ENCODE assay signal across 32 mouse cellular contexts in genomic region chr17:35601736-35602354, GRCm38 (mm10). TPM values are rescaled to one million over a fixed set of nuclear protein-coding genes. Genes with fewer than 3 reads are reported as not detected.
DNase-seq lines count a peak whose midpoint lies in the region; ATAC-seq and TF ChIP-seq lines count a peak whose summit lies in the region.
"Had no signal": no experiment of that assay in that cellular context is flagged by ENCODE, and none has a peak within 500 bp of the region (broad histone marks: within the 10 kb centered on the region; RNA-seq: fewer than 3 reads in every experiment).

No protein-coding gene starts in this region.

- no peaks in the 10 kb centered on the region for H3K36me3 ChIP-seq in kidney, postnatal 0 days (ENCODE audit: insufficient read depth, low read length)
- H3K36me3 ChIP-seq in ES-Bruce4 (ENCODE audit: control insufficient read depth, insufficient read depth, low read length, poor library complexity, severe bottlenecking), result no peaks in the 10 kb centered on the region
- H3K36me3 ChIP-seq in embryonic facial prominence, embryonic 15.5 days, result no peaks in the 10 kb centered on the region
- no peaks in the 10 kb centered on the region for H3K36me3 ChIP-seq in stomach, embryonic 14.5 days (ENCODE audit: control insufficient read depth, insufficient read depth, low read length)
- H3K36me3 ChIP-seq: hindbrain, embryonic 10.5 days; limb, embryonic 10.5 days; liver, embryonic 15.5 days; neural tube, embryonic 13.5 days had no signal

- no peak for ATAC-seq in kidney, postnatal 0 days (replicated peaks; ENCODE audit: low FRiP score, low read depth)
- peak; percentile 4; the same call in 1 of the 2 replicates for ATAC-seq in embryonic facial prominence, embryonic 15.5 days (ENCODE audit: insufficient number of reproducible peaks, low FRiP score, low TSS enrichment, low read depth)
- ATAC-seq in stomach, embryonic 14.5 days (ENCODE audit: insufficient number of reproducible peaks, insufficient read depth, low FRiP score, low read depth), result peak; percentile 91
- no peak for ATAC-seq in megakaryocyte-erythroid progenitor cell, adult 5-6 weeks (replicated peaks; ENCODE audit: low FRiP score, low TSS enrichment, poor library complexity, severe bottlenecking)
- ATAC-seq: forebrain, embryonic 14.5 days; hindbrain, postnatal 0 days; midbrain, embryonic 16.5 days had no signal

- no peak overlapping the region for H3K9ac ChIP-seq in kidney, postnatal 0 days (ENCODE audit: low read depth, low read length)
- H3K9ac ChIP-seq in ES-Bruce4 (ENCODE audit: low read depth, poor library complexity, severe bottlenecking), result no peak overlapping the region
- no peak overlapping the region for H3K9ac ChIP-seq in embryonic facial prominence, embryonic 15.5 days
- no peak overlapping the region for H3K9ac ChIP-seq in stomach, embryonic 14.5 days (replicated peaks; ENCODE audit: low read depth, low read length)
- H3K9ac ChIP-seq: liver, embryonic 15.5 days; neural tube, embryonic 13.5 days had no signal

- no peak for TF ChIP-seq CTCF in kidney, postnatal 0 days (IDR thresholded peaks at IDR 0.05; ENCODE audit: low read depth)
- no peak for TF ChIP-seq CTCF in ES-Bruce4 (IDR thresholded peaks at IDR 0.05; ENCODE audit: low read depth, low read length)

- no peak for TF ChIP-seq EP300 in ES-Bruce4 (IDR thresholded peaks at IDR 0.05; ENCODE audit: insufficient read depth, low read depth, low read length)

- no peak for TF ChIP-seq POLR2A in ES-Bruce4 (IDR thresholded peaks at IDR 0.05; ENCODE audit: insufficient read depth, low read length)

- intact Hi-C loops in heart, postnatal 36 days (cut with DNase I), result no loop called here

- 0 out of 2 replicates have a peak overlapping the region, but pooled peaks have one; percentile 24 for H3K4me2 ChIP-seq in kidney, postnatal 0 days (ENCODE audit: low read length)
- H3K4me2 ChIP-seq in embryonic facial prominence, embryonic 15.5 days (replicated peaks), result no peak overlapping the region; the same call in 1 of the 2 replicates
- H3K4me2 ChIP-seq in stomach, embryonic 14.5 days (replicated peaks; ENCODE audit: low read depth, low read length), result no peak overlapping the region
- H3K4me2 ChIP-seq: liver, embryonic 15.5 days; neural tube, embryonic 13.5 days had no signal

- H3K4me1 ChIP-seq in kidney, postnatal 0 days (replicated peaks; ENCODE audit: insufficient read depth, low read length), result no peaks in the 10 kb centered on the region
- peaks cover 5% of the 10 kb centered on the region for H3K4me1 ChIP-seq in ES-Bruce4 (ENCODE audit: control insufficient read depth, insufficient read depth, low read length)
- H3K4me1 ChIP-seq in embryonic facial prominence, embryonic 15.5 days, result 0 out of 2 replicates have a peak, but pooled peaks cover 3% of the 10 kb centered on the region
- H3K4me1 ChIP-seq in stomach, embryonic 14.5 days (ENCODE audit: control insufficient read depth, insufficient read depth, low read length), result no peaks in the 10 kb centered on the region
- H3K4me1 ChIP-seq: hindbrain, embryonic 10.5 days; limb, embryonic 10.5 days; liver, embryonic 15.5 days; neural tube, embryonic 13.5 days had no signal

- 31% methylated on average over 8 of the region's 8 CpGs for WGBS in kidney, postnatal 0 days
- WGBS in embryonic facial prominence, embryonic 15.5 days, result 48% methylated on average over 8 of the region's 8 CpGs
- 26% methylated on average over 8 of the region's 8 CpGs for WGBS in stomach, embryonic 14.5 days

- H3K9me3 ChIP-seq in kidney, postnatal 0 days (replicated peaks; ENCODE audit: low read length), result no peaks in the 10 kb centered on the region
- no peaks in the 10 kb centered on the region; the same call in 1 of the 2 replicates for H3K9me3 ChIP-seq in ES-Bruce4 (replicated peaks; ENCODE audit: control insufficient read depth, insufficient read depth, low read length, poor library complexity, severe bottlenecking)
- no peaks in the 10 kb centered on the region for H3K9me3 ChIP-seq in embryonic facial prominence, embryonic 15.5 days (replicated peaks)
- H3K9me3 ChIP-seq in stomach, embryonic 14.5 days (ENCODE audit: control insufficient read depth, low read depth, low read length), result no peaks in the 10 kb centered on the region
- H3K9me3 ChIP-seq: limb, embryonic 10.5 days; neural tube, embryonic 13.5 days had no signal

- H3K27me3 ChIP-seq in kidney, postnatal 0 days (ENCODE audit: insufficient read depth, low read length), result no peaks in the 10 kb centered on the region
- no peaks in the 10 kb centered on the region for H3K27me3 ChIP-seq in ES-Bruce4 (ENCODE audit: control insufficient read depth, insufficient read depth, low read length, poor library complexity, severe bottlenecking)
- H3K27me3 ChIP-seq in embryonic facial prominence, embryonic 15.5 days, result no peaks in the 10 kb centered on the region
- H3K27me3 ChIP-seq in stomach, embryonic 14.5 days (ENCODE audit: control insufficient read depth, insufficient read depth, low read length), result no peaks in the 10 kb centered on the region
- H3K27me3 ChIP-seq: liver, embryonic 15.5 days; neural tube, embryonic 13.5 days had no signal

- no peak for DNase-seq in kidney, postnatal 0 days (ENCODE audit: low spot score)
- DNase-seq in kidney, postnatal 10 days, result no peak
- DNase-seq in embryo, embryonic 9.5 days (ENCODE audit: extremely low spot score), result no peak
- DNase-seq in heart, postnatal 36 days, result no peak
- DNase-seq: adrenal gland, postnatal 36 days; cerebellum, adult 9-10 months; gastrocnemius, adult 2 months; kidney, adult 8-10 months; liver; lung, postnatal 10 days; retina, postnatal 1 day; thymus, postnatal 14 days had no signal

- no peak overlapping the region for H3K4me3 ChIP-seq in kidney, postnatal 0 days (replicated peaks; ENCODE audit: low read depth, low read length)
- H3K4me3 ChIP-seq in ES-Bruce4 (ENCODE audit: low read depth, low read length), result no peak overlapping the region
- H3K4me3 ChIP-seq in embryonic facial prominence, embryonic 15.5 days (replicated peaks), result no peak overlapping the region
- H3K4me3 ChIP-seq in stomach, embryonic 14.5 days (ENCODE audit: low read depth, low read length), result no peak overlapping the region
- H3K4me3 ChIP-seq: gastrocnemius, adult 2 months; hindbrain, embryonic 10.5 days; limb, embryonic 10.5 days; liver, embryonic 15.5 days; myocyte; neural tube, embryonic 13.5 days had no signal

- H3K27ac ChIP-seq in kidney, postnatal 0 days, result no peak overlapping the region
- peak overlapping the region; percentile 4; the same call in 1 of the 2 replicates for H3K27ac ChIP-seq in ES-Bruce4 (ENCODE audit: insufficient read depth, low read length)
- no peak overlapping the region for H3K27ac ChIP-seq in embryonic facial prominence, embryonic 15.5 days (replicated peaks)
- peak overlapping the region; percentile 62; the same call in 1 of the 2 replicates for H3K27ac ChIP-seq in stomach, embryonic 14.5 days (ENCODE audit: low read length)
- H3K27ac ChIP-seq: gastrocnemius, adult 2 months; hindbrain, embryonic 10.5 days; hindbrain, postnatal 0 days; limb, embryonic 10.5 days; liver, embryonic 15.5 days; neural tube, embryonic 13.5 days had no signal

RNA-seq across cellular contexts. Expression of gene Sfta2, which starts 0.5 kb away (rescaled TPM):
- polyA plus RNA-seq in kidney, postnatal 0 days (2015; fragmentation: Nextera tagmentation; extraction: Ambion mirVana), result 4.2 and 5.0 TPM in 2 replicates
- polyA plus RNA-seq in ES-Bruce4 (2011; ENCODE audit: insufficient read depth, insufficient read length, low read depth, missing spikeins), result not detected in 2 replicates
- 0.25 and 0.81 TPM in 2 replicates for polyA plus RNA-seq in embryonic facial prominence, embryonic 15.5 days (2015; fragmentation: Nextera tagmentation; extraction: Ambion mirVana)
- polyA plus RNA-seq in stomach, embryonic 14.5 days (2014; fragmentation: Nextera tagmentation; extraction: Ambion mirVana), result 20.2 and 25.2 TPM in 2 replicates
- not detected in 2 replicates for total RNA-seq in megakaryocyte-erythroid progenitor cell, adult 5-6 weeks (2014; fragmentation: Nextera tagmentation)
- not detected in 2 replicates for total RNA-seq in megakaryocyte-erythroid progenitor cell, adult 5-6 weeks (2017)
- not detected for total RNA-seq in heart, postnatal 36 days (2021)
- total RNA-seq: adrenal gland, adult 18-20 months; adrenal gland, postnatal 36 days; gastrocnemius, adult 2 months; gastrocnemius, postnatal 4 days; heart, adult 8-10 months; hindbrain, postnatal 0 days; layer of hippocampus, postnatal 10 days; left cerebral cortex, adult 8-10 months had no signal
- polyA plus RNA-seq: embryonic facial prominence, embryonic 11.5 days; frontal cortex, adult 2 months; hindbrain, embryonic 10.5 days; hindbrain, postnatal 0 days; limb, embryonic 10.5 days; liver, embryonic 15.5 days; midbrain, embryonic 16.5 days; myocyte; neural tube, embryonic 13.5 days had no signal

RNA-seq across cellular contexts. Expression of gene Gm9573, which starts 24.6 kb away (rescaled TPM):
- polyA plus RNA-seq in kidney, postnatal 0 days (2015; fragmentation: Nextera tagmentation; extraction: Ambion mirVana), result not detected in 2 replicates
- not detected in 2 replicates for polyA plus RNA-seq in ES-Bruce4 (2011; ENCODE audit: insufficient read depth, insufficient read length, low read depth, missing spikeins)
- polyA plus RNA-seq in embryonic facial prominence, embryonic 15.5 days (2015; fragmentation: Nextera tagmentation; extraction: Ambion mirVana), result 0.17 TPM in 1 of 2 replicates, not detected in the other
- polyA plus RNA-seq in stomach, embryonic 14.5 days (2014; fragmentation: Nextera tagmentation; extraction: Ambion mirVana), result not detected in 2 replicates
- total RNA-seq in megakaryocyte-erythroid progenitor cell, adult 5-6 weeks (2014; fragmentation: Nextera tagmentation), result not detected in 2 replicates
- total RNA-seq in megakaryocyte-erythroid progenitor cell, adult 5-6 weeks (2017), result not detected in 2 replicates
- total RNA-seq in heart, postnatal 36 days (2021), result not detected
- total RNA-seq: adrenal gland, adult 18-20 months; adrenal gland, postnatal 36 days; gastrocnemius, adult 2 months; gastrocnemius, postnatal 4 days; heart, adult 8-10 months; hindbrain, postnatal 0 days; layer of hippocampus, postnatal 10 days had no signal
- polyA plus RNA-seq: embryonic facial prominence, embryonic 11.5 days; forebrain, embryonic 14.5 days; heart, embryonic 16.5 days; hindbrain, embryonic 10.5 days; hindbrain, postnatal 0 days; limb, embryonic 10.5 days; liver, embryonic 15.5 days; midbrain, embryonic 16.5 days; myocyte; neural tube, embryonic 13.5 days had no signal

RNA-seq across cellular contexts. Expression of gene 2300002M23Rik, which starts 34.6 kb away (rescaled TPM):
- polyA plus RNA-seq in kidney, postnatal 0 days (2015; fragmentation: Nextera tagmentation; extraction: Ambion mirVana), result not detected in 2 replicates
- 0.46 TPM in 1 of 2 replicates, not detected in the other for polyA plus RNA-seq in ES-Bruce4 (2011; ENCODE audit: insufficient read depth, insufficient read length, low read depth, missing spikeins)
- 21.5 and 39.7 TPM in 2 replicates for polyA plus RNA-seq in embryonic facial prominence, embryonic 15.5 days (2015; fragmentation: Nextera tagmentation; extraction: Ambion mirVana)
- 0.66 TPM in 1 of 2 replicates, not detected in the other for polyA plus RNA-seq in stomach, embryonic 14.5 days (2014; fragmentation: Nextera tagmentation; extraction: Ambion mirVana)
- total RNA-seq in megakaryocyte-erythroid progenitor cell, adult 5-6 weeks (2014; fragmentation: Nextera tagmentation), result not detected in 2 replicates
- not detected in 2 replicates for total RNA-seq in megakaryocyte-erythroid progenitor cell, adult 5-6 weeks (2017)
- not detected for total RNA-seq in heart, postnatal 36 days (2021)
- total RNA-seq: adrenal gland, adult 18-20 months; adrenal gland, postnatal 36 days; gastrocnemius, adult 2 months; gastrocnemius, postnatal 4 days; heart, adult 8-10 months; hindbrain, postnatal 0 days; layer of hippocampus, postnatal 10 days; left cerebral cortex, adult 8-10 months had no signal
- polyA plus RNA-seq: embryonic facial prominence, embryonic 11.5 days; forebrain, embryonic 14.5 days; frontal cortex, adult 2 months; hindbrain, embryonic 10.5 days; limb, embryonic 10.5 days; liver, embryonic 15.5 days; midbrain, embryonic 16.5 days; myocyte; neural tube, embryonic 13.5 days had no signal

RNA-seq across cellular contexts. Expression of gene Mucl3, which starts 41.6 kb away (rescaled TPM):
- 0.11 and 0.13 TPM in 2 replicates for polyA plus RNA-seq in kidney, postnatal 0 days (2015; fragmentation: Nextera tagmentation; extraction: Ambion mirVana)
- polyA plus RNA-seq in ES-Bruce4 (2011; ENCODE audit: insufficient read depth, insufficient read length, low read depth, missing spikeins), result 1.3 and 2.5 TPM in 2 replicates
- polyA plus RNA-seq in embryonic facial prominence, embryonic 15.5 days (2015; fragmentation: Nextera tagmentation; extraction: Ambion mirVana), result 0.36 TPM in 1 of 2 replicates, not detected in the other
- polyA plus RNA-seq in stomach, embryonic 14.5 days (2014; fragmentation: Nextera tagmentation; extraction: Ambion mirVana), result 13.2 and 13.4 TPM in 2 replicates
- total RNA-seq in megakaryocyte-erythroid progenitor cell, adult 5-6 weeks (2014; fragmentation: Nextera tagmentation), result not detected in 2 replicates
- not detected in 2 replicates for total RNA-seq in megakaryocyte-erythroid progenitor cell, adult 5-6 weeks (2017)
- not detected for total RNA-seq in heart, postnatal 36 days (2021)
- total RNA-seq: adrenal gland, adult 18-20 months; adrenal gland, postnatal 36 days; gastrocnemius, adult 2 months; gastrocnemius, postnatal 4 days; heart, adult 8-10 months; hindbrain, postnatal 0 days; layer of hippocampus, postnatal 10 days; left cerebral cortex, adult 8-10 months had no signal
- polyA plus RNA-seq: forebrain, embryonic 14.5 days; frontal cortex, adult 2 months had no signal

RNA-seq across cellular contexts. Expression of gene Cdsn, which starts 49.9 kb away (rescaled TPM):
- polyA plus RNA-seq in kidney, postnatal 0 days (2015; fragmentation: Nextera tagmentation; extraction: Ambion mirVana), result 0.13 and 0.18 TPM in 2 replicates
- 0.33 TPM in 1 of 2 replicates, not detected in the other for polyA plus RNA-seq in ES-Bruce4 (2011; ENCODE audit: insufficient read depth, insufficient read length, low read depth, missing spikeins)
- 12.1 and 12.5 TPM in 2 replicates for polyA plus RNA-seq in embryonic facial prominence, embryonic 15.5 days (2015; fragmentation: Nextera tagmentation; extraction: Ambion mirVana)
- 0.17 TPM in 1 of 2 replicates, not detected in the other for polyA plus RNA-seq in stomach, embryonic 14.5 days (2014; fragmentation: Nextera tagmentation; extraction: Ambion mirVana)
- not detected in 2 replicates for total RNA-seq in megakaryocyte-erythroid progenitor cell, adult 5-6 weeks (2014; fragmentation: Nextera tagmentation)
- not detected in 2 replicates for total RNA-seq in megakaryocyte-erythroid progenitor cell, adult 5-6 weeks (2017)
- under 1 TPM; 0.19 to 0.39 TPM for total RNA-seq in heart, postnatal 36 days (2021)
- total RNA-seq: gastrocnemius, adult 2 months; hindbrain, postnatal 0 days had no signal
- polyA plus RNA-seq: embryonic facial prominence, embryonic 11.5 days; limb, embryonic 10.5 days; neural tube, embryonic 13.5 days had no signal

Comparison
In these comparisons a context has a peak if more than half of its experiments do, and no peak if none do; other contexts are left out.
1. ATAC-seq: peak in embryonic facial prominence, embryonic 15.5 days (single experiment) and stomach, embryonic 14.5 days (single experiment); none in kidney, postnatal 0 days (single experiment) and megakaryocyte-erythroid progenitor cell, adult 5-6 weeks (single experiment).
2. H3K27ac ChIP-seq: peak in ES-Bruce4 (single experiment) and stomach, embryonic 14.5 days (single experiment); none in kidney, postnatal 0 days (single experiment) and embryonic facial prominence, embryonic 15.5 days (single experiment).
3. RNA of gene 2300002M23Rik, which starts 34.6 kb away (polyA plus RNA-seq): 21.5 to 39.7 TPM in embryonic facial prominence, embryonic 15.5 days; 0.46 TPM in ES-Bruce4, not detected in kidney, postnatal 0 days and 0.66 TPM in stomach, embryonic 14.5 days; every median in the first group is over 10 times any median in the second.